Mouse (Mus musculus) T-helper 17 cell (primary cell): ENCODE results near the gene Babam2.

Experiments
- in situ Hi-C, 2 experiments: fragments of 300-600 bp; cut with MboI, MseI; formaldehyde crosslinking; loops; 1 replicate in 1 of 2; 2 replicates in 1 of 2; pipeline ENCODE4 v1.15.1; 2025; ENCODE audit warnings: high pct_unique_total_duplicates in 2 of 2

The Babam2 gene

GRCm38 (mm10) chr5:32034475-32035054, 337.1 kb downstream of the Babam2 start:
- in situ Hi-C loops = loop anchor here in 1 of 2 experiments (5.0 kb wide), 1 partner anchor 77 kb away; no protein-coding TSS in a partner anchor

- in situ Hi-C loops = loop anchor here in 1 of 2 experiments (5.0 kb wide), 1 partner anchor 79 kb away; no protein-coding TSS in a partner anchor
Observed at GRCm38 (mm10) chr5:32035721-32036320, 338.3 kb downstream of the Babam2 start.

GRCm38 (mm10) chr5:32036896-32037295, 339.4 kb downstream of the Babam2 start:
- in situ Hi-C loops = loop anchor here in 1 of 2 experiments (5.0 kb wide), 1 partner anchor 80 kb away; no protein-coding TSS in a partner anchor

- in situ Hi-C loops = loop anchor here in 1 of 2 experiments (5.0 kb wide), 1 partner anchor 80 kb away; no protein-coding TSS in a partner anchor
Observed at GRCm38 (mm10) chr5:32037546-32037945, 340.1 kb downstream of the Babam2 start.

GRCm38 (mm10) chr5:32038994-32039393, 341.5 kb downstream of the Babam2 start:
- in situ Hi-C loops = loop anchor here in 1 of 2 experiments (5.0 kb wide), 1 partner anchor 82 kb away; no protein-coding TSS in a partner anchor

- in situ Hi-C loops = loop anchor here in 1 of 2 experiments (5.0 kb wide), 1 partner anchor 82 kb away; no protein-coding TSS in a partner anchor
Observed at GRCm38 (mm10) chr5:32039511-32039910, 342.0 kb downstream of the Babam2 start.

GRCm38 (mm10) chr5:32043153-32043552, 345.7 kb downstream of the Babam2 start:
- in situ Hi-C loops = loop anchor here in 1 of 2 experiments (10.0 kb wide), 1 partner anchor 798 kb away; the partner anchor contains the start of genes Gm9970 and Nrbp1

GRCm38 (mm10) chr5:32043996-32044395, 346.5 kb downstream of the Babam2 start:
- in situ Hi-C loops = loop anchor here in 1 of 2 experiments (10.0 kb wide), 1 partner anchor 799 kb away; the partner anchor contains the start of genes Gm9970 and Nrbp1

- in situ Hi-C loops = loop anchor here in 1 of 2 experiments (5.0 kb wide), 2 partner anchors 80 to 140 kb away; no protein-coding TSS in a partner anchor
Observed at GRCm38 (mm10) chr5:32051899-32052298, 354.4 kb downstream of the Babam2 start.

GRCm38 (mm10) chr5:32052467-32052866, 355.0 kb downstream of the Babam2 start:
- in situ Hi-C loops = loop anchor here in 1 of 2 experiments (5.0 kb wide), 2 partner anchors 80 to 140 kb away; no protein-coding TSS in a partner anchor

- in situ Hi-C loops = loop anchor here in 1 of 2 experiments (5.0 kb wide), 2 partner anchors 79 to 139 kb away; no protein-coding TSS in a partner anchor
Observed at GRCm38 (mm10) chr5:32053476-32053875, 356.0 kb downstream of the Babam2 start.

GRCm38 (mm10) chr5:32055676-32056075, 358.2 kb downstream of the Babam2 start:
- in situ Hi-C loops = no loop called here

- in situ Hi-C loops = no loop called here
Observed at GRCm38 (mm10) chr5:32056126-32056525, 358.6 kb downstream of the Babam2 start.

- in situ Hi-C loops = no loop called here
Observed at GRCm38 (mm10) chr5:32058481-32059253, 361.2 kb downstream of the Babam2 start.

GRCm38 (mm10) chr5:32059254-32059796, 361.8 kb downstream of the Babam2 start:
- in situ Hi-C loops = no loop called here

- in situ Hi-C loops = no loop called here
Observed at GRCm38 (mm10) chr5:32060485-32060884, 363.0 kb downstream of the Babam2 start.

GRCm38 (mm10) chr5:32061854-32062253, 364.4 kb downstream of the Babam2 start:
- in situ Hi-C loops = no loop called here

GRCm38 (mm10) chr5:32064341-32065105, 367.0 kb downstream of the Babam2 start:
- in situ Hi-C loops = no loop called here

GRCm38 (mm10) chr5:32066015-32066734, 368.7 kb downstream of the Babam2 start:
- in situ Hi-C loops = no loop called here

GRCm38 (mm10) chr5:32066839-32067238, 369.4 kb downstream of the Babam2 start:
- in situ Hi-C loops = no loop called here
